Mouse (Mus musculus) heart, adult 2 months (tissue): ENCODE data around the gene Ndufa6.

Source experiments
- CTCF ChIP-seq: fragments of 200-600 bp; IDR thresholded peaks from 2 replicates; pipeline ENCODE4 v1.8.1; 2022; ENCODE audit warnings: antibody characterized with exemption, mild to moderate bottlenecking, moderate library complexity
- EP300 ChIP-seq: fragments of 200-500 bp; IDR thresholded peaks from 2 replicates; pipeline ENCODE4 v1.6.1; 2011; ENCODE audit warnings: low read depth, low read length, control low read depth; ENCODE audit not compliant: insufficient read depth
- POLR2A ChIP-seq: fragments of 200-500 bp; IDR thresholded peaks from 2 replicates; pipeline ENCODE4 v1.6.1; 2011; ENCODE audit warnings: mild to moderate bottlenecking, low read depth, low read length, control low read depth; ENCODE audit not compliant: insufficient read depth

DNA sequence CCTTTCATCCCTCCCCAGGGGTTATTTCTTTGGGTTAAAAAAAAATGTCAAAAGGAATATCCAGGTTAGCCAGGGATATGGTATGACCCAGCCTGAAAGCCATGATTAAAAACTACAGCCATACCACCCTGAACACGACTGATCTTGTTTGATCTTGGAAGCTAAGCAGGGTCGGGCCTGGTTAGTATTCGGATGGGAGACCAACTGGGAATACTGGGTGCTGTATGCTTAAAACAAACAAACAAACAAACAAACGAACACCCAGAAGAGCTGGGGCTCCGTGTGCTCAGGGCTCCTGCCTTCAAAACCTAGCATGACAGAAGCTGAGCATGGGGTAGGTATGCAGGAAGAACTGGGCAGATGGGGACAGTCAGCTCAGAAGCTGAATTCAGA lies 11.6 kb downstream of the Ndufa6 start:
- TF ChIP-seq POLR2A (no peak), CTCF (no peak), EP300 (no peak)
